Mouse (Mus musculus): ENCODE results near the gene Gm8122.
"Not testable (repeated sequence)": the region's sequence is repeated elsewhere in the genome, so short reads cannot be mapped to it uniquely, and the experiment has no call there.

- not testable (repeated sequence) for TF ChIP-seq CTCF (IDR thresholded peaks at IDR 0.05; ENCODE audit: low read depth, low read length); EP300 (IDR thresholded peaks at IDR 0.05; ENCODE audit: insufficient read depth, low read depth, low read length)
These were observed 2.7 kb upstream of the Gm8122 start for GRCm38 (mm10) chr14:43237769-43238168.
